Mouse (Mus musculus): Measurements from ENCODE around the gene Tom1l2.

Gene Tom1l2

DNA sequence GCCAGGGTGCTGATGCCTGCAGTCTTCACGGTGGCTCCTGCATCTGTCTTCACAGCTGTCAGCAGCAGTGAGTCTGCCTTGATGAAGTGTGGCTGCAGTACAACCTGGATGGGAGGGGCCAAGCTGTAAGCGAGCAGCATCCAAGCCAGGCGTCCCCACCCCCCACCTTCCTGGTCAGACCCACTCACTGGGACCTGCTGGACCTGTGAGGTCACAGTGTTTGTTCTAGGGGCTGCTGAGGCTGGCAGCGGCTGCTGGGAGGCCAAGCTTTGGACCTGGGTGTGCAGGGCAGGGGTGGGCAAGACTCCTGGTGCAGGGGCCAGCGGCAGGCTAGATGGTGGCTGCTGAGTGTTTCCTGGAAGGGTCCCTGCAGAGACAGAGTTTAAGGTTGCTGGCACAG, 146.5 kb downstream of the Tom1l2 start:
- no peak for DNase-seq (ENCODE audit: inconsistent ontology term)

DNA sequence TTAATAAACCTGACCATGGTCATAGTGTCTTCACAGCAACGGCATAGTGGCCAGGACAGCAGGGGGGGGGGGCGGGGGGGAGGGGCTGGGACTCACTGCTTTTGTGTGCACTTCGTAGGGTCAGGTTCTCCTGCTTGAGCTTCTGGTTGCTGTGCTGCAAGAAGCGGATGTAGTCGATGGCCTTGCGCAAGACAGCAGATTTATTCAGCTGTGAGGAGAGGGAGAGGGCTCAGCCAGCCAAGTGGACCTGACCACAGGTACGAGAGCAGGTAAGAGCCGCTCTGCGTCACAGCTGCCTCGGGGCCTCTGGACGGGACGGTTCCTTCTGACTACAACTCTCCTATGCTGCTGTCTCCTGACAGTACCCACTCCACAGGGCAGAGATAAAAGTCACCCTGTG, 147.7 kb downstream of the Tom1l2 start:
- no peak for DNase-seq (ENCODE audit: inconsistent ontology term)

DNA sequence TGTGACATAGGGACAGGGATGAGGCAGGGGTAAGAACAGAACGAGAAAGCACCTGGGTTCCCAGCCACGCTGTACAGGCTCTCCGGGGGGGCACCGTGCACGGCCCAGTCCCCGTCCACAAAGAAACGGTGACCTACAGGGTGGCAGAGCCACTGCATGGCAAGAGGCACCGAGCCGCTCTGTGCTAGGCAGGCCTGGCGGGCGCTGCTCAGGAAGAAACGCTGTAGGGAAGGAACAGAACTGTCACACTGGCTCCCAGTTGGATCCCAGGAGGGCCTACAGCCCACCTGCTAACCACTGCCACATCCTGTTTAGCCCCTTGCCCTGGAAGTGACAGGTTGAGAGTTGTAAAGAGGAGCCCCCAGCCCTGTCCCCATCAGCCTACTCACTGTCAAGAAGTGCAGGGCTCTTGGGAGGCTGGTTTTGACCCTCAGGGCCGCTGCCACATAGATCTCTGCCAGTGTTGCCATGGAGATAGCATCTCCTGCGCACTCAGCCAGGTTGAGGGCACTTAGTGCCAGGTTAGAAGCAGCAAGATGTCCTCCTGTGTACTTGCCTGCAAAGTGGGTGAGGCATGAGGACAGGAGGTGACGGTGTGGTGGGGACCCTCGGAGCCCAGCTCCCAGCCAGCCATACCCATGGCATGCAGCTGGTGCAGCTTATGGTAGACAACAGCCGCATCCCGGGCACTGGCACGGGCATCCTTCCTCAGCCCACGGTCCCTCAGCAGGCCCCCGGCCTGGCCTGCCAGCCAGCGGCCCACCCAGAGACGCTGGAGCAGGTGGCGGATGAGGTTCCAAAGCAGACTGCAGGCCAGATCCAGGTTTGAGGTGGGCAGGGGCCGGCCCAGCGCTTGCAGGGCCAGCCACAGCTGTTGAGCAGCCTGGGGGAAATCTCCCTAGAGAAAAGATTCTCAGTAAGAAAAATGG, 149.7 kb downstream of the Tom1l2 start:
- no peak for DNase-seq (ENCODE audit: inconsistent ontology term)

DNA sequence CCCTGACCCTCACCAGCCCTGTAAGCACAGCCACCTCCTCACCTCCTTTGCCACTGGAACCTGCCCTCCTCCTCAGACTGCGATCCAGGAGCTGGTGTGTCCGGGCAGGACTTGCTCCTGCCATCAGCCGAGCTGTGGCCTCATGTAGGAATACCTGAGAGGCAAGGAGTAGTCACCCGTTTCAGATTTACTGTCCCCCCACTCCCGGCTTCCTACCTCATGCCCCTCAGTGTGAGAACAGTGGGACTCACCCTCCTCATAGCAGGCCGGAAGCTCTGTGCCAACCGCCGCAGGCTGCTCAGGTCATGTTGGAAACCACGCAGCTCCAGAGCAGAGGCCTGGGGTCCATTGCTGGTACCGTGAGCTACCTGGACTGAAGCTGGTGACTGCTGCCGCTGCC, 152.3 kb downstream of the Tom1l2 start:
- DNase-seq (ENCODE audit: inconsistent ontology term) = no peak

DNA sequence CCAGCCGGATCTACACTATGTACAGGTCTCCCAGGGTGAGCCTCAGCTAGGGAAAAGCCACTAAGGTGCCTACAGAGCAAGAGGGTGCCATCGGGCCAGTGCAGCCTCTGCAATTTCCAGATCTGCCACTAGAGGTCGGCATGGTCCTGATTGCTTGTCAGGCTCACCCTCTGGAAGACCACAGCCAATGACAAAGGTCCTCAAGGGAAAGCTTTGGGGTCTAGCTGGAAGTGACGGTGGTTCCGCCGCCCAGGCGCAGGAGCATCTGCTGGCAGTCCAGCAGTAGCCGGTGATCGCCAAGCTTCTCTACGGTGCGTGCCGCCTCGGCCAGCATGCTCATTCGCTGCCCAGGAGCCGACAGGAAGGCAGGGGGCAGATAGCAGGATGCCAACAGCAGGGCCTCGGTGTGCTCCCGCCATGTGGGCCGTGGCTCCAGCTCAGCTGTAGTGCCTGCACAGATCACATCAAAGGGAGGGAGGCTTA, 153.0 kb downstream of the Tom1l2 start:
- peak; percentile 89 for DNase-seq (ENCODE audit: inconsistent ontology term)

- DNase-seq (ENCODE audit: inconsistent ontology term) = no peak
Measured at GRCm38 (mm10) chr11:60198651-60199050, 154.1 kb downstream of the Tom1l2 start.

- DNase-seq (ENCODE audit: inconsistent ontology term) = no peak
Measured at GRCm38 (mm10) chr11:60197998-60198619, 154.6 kb downstream of the Tom1l2 start.

DNA sequence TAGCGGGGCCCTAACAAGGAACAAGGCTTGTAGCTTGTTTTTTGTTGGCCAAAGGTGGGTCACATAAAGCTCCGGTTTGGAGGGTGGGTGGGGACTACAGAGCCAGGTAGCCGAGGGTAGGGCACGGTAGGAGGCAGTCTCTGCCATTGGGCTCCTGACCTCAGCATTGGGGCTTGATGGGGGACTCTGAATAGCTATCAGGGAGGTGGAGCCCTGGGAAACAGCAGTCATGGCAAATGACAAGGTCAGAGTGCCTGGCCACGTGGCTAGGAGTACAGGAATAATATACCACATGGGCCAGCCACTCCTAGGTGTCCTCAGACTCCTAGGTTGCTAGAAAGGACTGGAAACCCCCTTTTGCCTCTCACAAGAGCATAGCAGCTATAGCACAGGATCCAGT, 156.4 kb downstream of the Tom1l2 start:
- no peak for DNase-seq (ENCODE audit: inconsistent ontology term)

DNA sequence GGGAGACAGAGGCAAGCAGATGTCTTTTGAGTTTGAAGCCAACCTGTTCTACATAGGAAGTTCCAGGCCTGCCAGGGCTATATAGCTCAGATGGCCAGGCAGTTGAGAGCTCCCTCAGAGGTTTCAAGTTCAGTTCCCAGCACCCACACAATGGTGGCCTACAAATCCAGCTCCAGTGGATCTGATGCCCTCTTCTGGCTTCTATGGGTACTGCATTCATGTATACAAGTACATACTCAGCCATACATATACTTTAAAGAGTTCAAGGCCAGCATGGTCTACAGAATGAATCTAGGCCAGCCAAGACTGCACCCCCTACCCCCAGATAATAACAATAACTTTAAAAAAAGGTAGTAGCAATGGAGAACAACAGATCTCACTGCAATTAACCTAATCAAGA, 157.6 kb downstream of the Tom1l2 start:
- no peak for DNase-seq (ENCODE audit: inconsistent ontology term)

DNA sequence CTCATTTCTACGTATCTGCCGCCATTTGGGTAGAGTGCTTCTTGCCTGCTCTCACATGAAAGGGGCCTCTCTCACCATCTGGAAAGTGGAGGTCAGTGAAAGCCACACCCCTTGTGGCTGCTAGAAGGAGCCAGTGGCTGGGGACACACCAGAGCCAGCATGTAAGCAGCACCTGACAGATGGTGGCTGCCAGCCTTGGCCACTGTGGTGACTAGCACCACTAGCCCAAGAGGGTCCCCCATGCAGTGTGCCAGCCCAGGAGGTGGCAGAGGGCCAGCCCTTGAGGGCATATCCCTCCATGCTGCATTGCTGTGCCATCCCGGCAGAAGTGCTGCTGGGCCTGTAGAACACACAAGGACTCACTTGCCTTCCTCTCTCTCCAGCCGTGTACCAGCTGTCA, 159.1 kb downstream of the Tom1l2 start:
- no peak for DNase-seq (ENCODE audit: inconsistent ontology term)

DNA sequence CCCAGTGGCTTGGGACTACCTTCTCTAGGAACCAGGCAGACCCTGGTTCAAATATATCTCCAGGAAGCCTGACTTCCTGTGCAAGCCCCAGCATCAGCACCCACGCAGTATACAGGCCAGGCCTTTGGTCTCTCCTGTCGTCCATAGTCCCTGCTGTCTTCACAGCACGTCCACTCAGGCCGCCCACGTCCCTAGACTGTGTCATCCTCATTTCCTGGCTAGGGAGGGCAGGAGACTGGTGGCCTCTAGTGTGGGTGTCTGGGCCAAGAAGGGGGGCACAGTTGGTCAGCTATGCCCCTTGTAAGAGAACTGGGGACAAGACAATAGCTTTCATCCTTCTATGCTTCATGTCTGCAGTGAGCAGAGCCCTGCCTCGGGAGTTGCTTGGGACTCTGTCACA, 160.2 kb downstream of the Tom1l2 start:
- no peak for DNase-seq (ENCODE audit: inconsistent ontology term)

GRCm38 (mm10) chr11:60190055-60190641, 162.6 kb downstream of the Tom1l2 start:
- DNase-seq (ENCODE audit: inconsistent ontology term) = no peak

DNA sequence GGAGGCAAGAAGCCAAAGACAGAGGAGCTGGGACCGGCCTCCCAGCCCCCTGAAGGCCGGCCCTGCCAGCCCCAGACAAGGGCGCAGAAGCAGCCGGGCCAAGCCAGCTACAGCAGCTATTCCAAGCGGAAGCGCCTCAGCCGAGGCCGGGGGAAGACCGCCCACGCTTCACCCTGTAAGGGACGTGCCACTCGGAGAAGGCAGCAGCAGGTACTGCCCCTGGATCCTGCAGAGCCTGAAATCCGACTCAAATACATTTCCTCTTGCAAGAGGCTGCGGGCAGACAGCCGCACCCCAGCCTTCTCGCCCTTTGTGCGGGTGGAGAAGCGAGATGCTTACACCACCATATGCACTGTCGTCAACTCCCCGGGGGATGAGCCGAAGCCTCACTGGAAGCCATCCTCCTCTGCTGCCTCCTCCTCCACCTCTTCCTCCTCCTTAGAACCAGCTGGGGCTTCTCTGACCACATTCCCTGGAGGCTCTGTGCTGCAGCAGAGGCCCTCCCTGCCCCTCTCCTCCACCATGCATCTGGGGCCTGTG, 163.1 kb downstream of the Tom1l2 start:
- DNase-seq (ENCODE audit: inconsistent ontology term) = no peak

- DNase-seq (ENCODE audit: inconsistent ontology term) = no peak
Measured at GRCm38 (mm10) chr11:60188275-60188853, 164.3 kb downstream of the Tom1l2 start.

DNA sequence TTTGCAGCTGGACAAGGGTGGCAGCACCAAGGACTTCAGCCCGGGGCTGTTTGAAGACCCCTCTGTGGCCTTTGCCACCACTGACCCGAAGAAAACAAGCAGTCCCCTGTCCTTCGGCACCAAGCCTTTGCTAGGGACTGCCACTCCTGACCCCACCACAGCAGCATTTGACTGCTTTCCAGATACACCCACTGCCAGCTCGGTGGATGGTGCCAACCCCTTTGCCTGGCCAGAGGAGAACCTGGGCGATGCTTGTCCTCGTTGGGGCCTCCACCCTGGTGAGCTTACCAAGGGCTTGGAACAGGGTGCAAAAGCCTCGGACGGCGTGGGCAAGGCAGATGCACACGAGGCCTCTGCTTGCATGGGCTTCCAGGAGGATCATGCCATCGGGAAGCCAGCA, 165.6 kb downstream of the Tom1l2 start:
- DNase-seq (ENCODE audit: inconsistent ontology term) = no peak

DNA sequence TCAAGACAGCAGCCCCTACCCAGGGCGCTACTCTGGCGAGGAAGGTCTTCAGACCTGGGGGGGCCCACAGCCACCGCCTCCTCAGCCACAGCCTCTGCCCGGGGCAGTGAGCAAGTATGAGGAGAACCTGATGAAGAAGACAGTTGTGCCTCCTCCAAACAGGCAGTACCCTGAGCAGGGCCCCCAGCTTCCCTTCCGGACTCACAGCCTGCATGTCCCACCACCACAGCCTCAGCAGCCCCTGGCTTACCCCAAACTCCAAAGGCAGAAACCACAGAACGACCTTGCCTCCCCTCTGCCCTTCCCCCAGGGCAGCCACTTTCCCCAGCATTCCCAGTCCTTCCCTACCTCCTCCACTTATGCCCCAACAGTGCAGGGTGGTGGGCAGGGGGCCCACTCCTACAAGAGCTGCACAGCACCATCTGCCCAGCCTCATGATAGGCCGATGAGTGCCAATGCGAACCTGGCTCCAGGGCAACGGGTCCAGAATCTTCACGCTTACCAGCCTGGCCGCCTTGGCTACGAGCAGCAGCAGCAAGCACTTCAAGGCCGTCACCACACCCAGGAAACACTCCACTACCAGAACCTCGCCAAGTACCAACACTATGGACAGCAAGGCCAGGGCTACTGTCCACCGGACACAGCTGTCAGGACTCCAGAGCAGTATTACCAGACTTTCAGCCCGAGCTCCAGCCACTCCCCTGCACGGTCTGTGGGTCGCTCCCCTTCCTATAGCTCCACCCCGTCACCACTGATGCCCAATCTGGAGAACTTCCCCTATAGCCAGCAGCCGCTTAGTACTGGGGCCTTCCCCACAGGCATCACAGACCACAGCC, 167.1 kb downstream of the Tom1l2 start:
- DNase-seq (ENCODE audit: inconsistent ontology term) = no peak

GRCm38 (mm10) chr11:60184346-60185325, 168.1 kb downstream of the Tom1l2 start:
- no peak for DNase-seq (ENCODE audit: inconsistent ontology term)

- DNase-seq (ENCODE audit: inconsistent ontology term) = no peak
Measured at GRCm38 (mm10) chr11:60182741-60183140, 170.0 kb downstream of the Tom1l2 start.

- DNase-seq (ENCODE audit: inconsistent ontology term) = peak; percentile 58
Measured at GRCm38 (mm10) chr11:60182116-60182670, 170.5 kb downstream of the Tom1l2 start.

DNA sequence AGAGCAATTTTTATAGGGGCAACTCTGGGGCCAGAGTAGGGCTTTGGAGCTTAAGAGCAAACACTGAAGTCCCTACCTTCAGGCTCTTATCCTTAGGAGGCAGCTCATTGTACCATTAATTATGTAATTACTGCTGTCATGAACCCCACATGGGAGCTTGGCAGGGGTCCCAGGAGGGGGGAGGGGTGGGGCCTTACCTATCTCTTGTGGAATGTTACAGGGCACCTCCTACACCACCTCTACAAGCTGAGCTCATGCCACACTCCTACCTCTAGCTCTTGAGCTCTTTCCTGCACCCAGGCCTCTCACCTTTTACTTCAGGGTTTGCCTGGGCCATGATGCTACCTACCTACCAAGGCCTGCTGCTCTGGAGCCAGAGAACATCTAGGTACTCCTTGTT, 174.2 kb downstream of the Tom1l2 start:
- DNase-seq (ENCODE audit: inconsistent ontology term) = no peak
